Mouse (Mus musculus): ENCODE data around the gene Morn1. TPM values are rescaled to one million over a fixed set of nuclear protein-coding genes. Genes with fewer than 3 reads are reported as not detected.

Gene Morn1
- polyA plus RNA-seq, 1 experiment, result 0.21 TPM

DNA sequence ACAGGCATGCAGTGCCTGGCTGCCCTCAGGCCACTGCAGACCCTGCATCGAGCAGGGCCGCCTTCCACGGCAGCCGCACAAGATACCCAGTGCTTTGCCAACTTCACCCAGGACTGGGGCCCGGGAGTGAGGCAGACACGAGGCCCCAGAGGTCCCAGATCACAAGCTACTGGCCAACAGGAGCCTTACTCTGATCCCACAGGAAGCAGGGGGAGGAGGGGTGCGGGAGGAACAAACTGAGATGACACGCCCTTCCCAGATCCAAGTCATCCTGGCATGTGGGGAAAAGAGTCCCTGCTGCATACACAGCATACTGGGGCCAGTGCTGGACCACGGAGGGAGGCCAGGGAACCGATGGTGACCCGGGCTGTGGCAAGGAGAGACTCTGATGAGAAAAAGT, 68.6 kb downstream of the Morn1 start:
- Histone ChIP-seq H3K27me3 (ENCODE audit: control insufficient read depth) (peaks cover 24% of the 10 kb centered on the region), H3K9me3 (ENCODE audit: control insufficient read depth, low read length) (no peaks in the 10 kb centered on the region), H3K4me3 (replicated peaks) (no peak overlapping the region), H3K36me3 (ENCODE audit: control insufficient read depth) (peaks cover 38% of the 10 kb centered on the region), H3K4me1 (ENCODE audit: control insufficient read depth) (peaks cover 12% of the 10 kb centered on the region)
- TF ChIP-seq GATA1 (IDR thresholded peaks at IDR 0.05; ENCODE audit: low read length), result no peak
- no peak for TF ChIP-seq TAL1 (IDR thresholded peaks at IDR 0.05; ENCODE audit: low read length)

DNA sequence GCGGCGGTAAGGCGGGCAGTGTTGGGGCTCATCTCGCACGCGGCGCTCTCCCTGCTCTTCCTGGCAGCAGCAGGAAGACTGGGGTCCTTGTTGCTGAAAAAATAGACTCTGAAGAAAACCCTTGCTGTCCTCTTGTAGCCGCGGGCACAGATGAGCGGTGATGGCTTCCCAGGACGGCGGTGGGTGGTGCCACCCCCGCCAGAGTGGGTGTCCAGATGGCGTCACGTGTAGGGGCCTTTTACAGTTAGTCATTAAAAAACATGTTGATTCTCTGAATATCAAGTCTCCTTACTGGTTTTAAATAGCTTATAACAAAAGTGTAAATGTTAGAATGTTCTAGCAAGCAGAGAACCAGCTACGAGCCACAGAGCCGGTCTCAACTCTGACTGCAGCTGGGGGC, 70.4 kb downstream of the Morn1 start:
- TF ChIP-seq TAL1 (IDR thresholded peaks at IDR 0.05; ENCODE audit: low read length), result no peak
- TF ChIP-seq GATA1 (IDR thresholded peaks at IDR 0.05; ENCODE audit: low read length), result no peak

DNA sequence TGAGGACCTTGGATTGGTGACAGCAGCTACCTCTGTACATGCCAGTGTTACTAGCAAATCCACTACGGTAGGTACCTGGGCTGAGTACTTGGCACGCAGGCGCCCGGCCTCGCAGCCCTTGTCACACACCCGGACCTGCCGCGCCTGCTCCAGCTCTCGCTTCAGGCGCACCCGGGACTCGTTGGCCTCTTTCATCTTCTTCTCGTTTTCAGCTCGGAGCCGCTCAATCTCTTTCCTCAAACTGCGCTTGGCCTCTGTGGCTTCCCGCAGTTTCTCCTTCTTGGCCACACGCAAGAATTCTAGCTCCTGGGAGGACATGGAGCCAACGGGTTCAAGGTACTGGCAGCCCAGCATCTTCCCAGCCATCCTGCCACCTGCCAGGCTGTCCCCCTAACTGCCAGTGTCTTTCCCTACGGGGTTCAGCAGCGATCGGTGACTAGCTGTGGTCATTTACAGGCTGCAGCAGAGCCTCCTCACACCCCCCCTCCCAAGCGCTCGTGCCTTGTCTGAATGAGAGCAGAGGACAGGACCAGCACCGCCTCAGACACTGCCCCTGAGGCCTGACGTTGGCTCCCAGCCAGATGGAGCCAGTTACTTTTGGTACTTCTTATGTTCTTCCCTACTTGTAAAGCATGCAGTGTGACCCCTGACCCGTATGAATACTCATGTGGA, 71.6 kb downstream of the Morn1 start:
- Histone ChIP-seq H3K4me1 (ENCODE audit: control insufficient read depth) (peaks cover 5% of the 10 kb centered on the region), H3K4me3 (replicated peaks) (no peak overlapping the region), H3K9me3 (ENCODE audit: control insufficient read depth, low read length) (no peaks in the 10 kb centered on the region), H3K27me3 (ENCODE audit: control insufficient read depth) (no peaks in the 10 kb centered on the region), H3K36me3 (ENCODE audit: control insufficient read depth) (peaks cover 38% of the 10 kb centered on the region)
- TF ChIP-seq GATA1 (IDR thresholded peaks at IDR 0.05; ENCODE audit: low read length), result no peak
- no peak for TF ChIP-seq TAL1 (IDR thresholded peaks at IDR 0.05; ENCODE audit: low read length)

More for the DNA sequence above, 70.4 kb downstream of the Morn1 start:
- Histone ChIP-seq H3K4me1 (ENCODE audit: control insufficient read depth) (no peaks in the 10 kb centered on the region), H3K27me3 (ENCODE audit: control insufficient read depth) (peaks cover 7% of the 10 kb centered on the region), H3K4me3 (replicated peaks) (no peak overlapping the region), H3K36me3 (ENCODE audit: control insufficient read depth) (peaks cover 38% of the 10 kb centered on the region), H3K9me3 (ENCODE audit: control insufficient read depth, low read length) (no peaks in the 10 kb centered on the region)

DNA sequence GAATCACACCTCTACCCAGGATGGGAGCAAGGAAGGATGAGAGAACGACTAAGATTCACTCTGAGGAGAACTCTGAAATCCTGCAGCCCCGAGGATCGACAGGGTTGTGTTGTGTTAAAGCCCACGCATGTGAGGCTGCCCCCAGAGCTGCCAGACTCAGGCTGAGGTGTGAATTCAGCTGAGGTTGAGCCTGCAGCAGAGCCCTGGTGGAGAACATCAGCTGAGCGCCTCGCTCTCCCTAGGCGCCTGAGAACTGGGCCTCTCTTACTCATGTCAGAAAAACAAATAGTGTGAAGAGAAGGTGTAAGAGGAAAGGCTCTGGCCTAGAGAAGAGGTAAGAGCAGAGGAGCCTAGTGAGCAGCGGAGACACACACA, 72.2 kb downstream of the Morn1 start:
- TF ChIP-seq GATA1 (IDR thresholded peaks at IDR 0.05; ENCODE audit: low read length) (no peak), TAL1 (IDR thresholded peaks at IDR 0.05; ENCODE audit: low read length) (no peak)
- peaks cover 38% of the 10 kb centered on the region for H3K36me3 ChIP-seq (ENCODE audit: control insufficient read depth)
- H3K4me1 ChIP-seq (ENCODE audit: control insufficient read depth), result peaks cover 8% of the 10 kb centered on the region
- H3K4me3 ChIP-seq (replicated peaks), result no peak overlapping the region
- H3K27me3 ChIP-seq (ENCODE audit: control insufficient read depth), result no peaks in the 10 kb centered on the region
- H3K9me3 ChIP-seq (ENCODE audit: control insufficient read depth, low read length), result no peaks in the 10 kb centered on the region

GRCm38 (mm10) chr4:155162433-155163319, 76.3 kb downstream of the Morn1 start:
- H3K4me1 ChIP-seq (ENCODE audit: control insufficient read depth), result peaks cover 11% of the 10 kb centered on the region
- TF ChIP-seq TAL1 (IDR thresholded peaks at IDR 0.05; ENCODE audit: low read length) (no peak), GATA1 (IDR thresholded peaks at IDR 0.05; ENCODE audit: low read length) (no peak)
- peaks cover 18% of the 10 kb centered on the region for H3K36me3 ChIP-seq (ENCODE audit: control insufficient read depth)
- H3K9me3 ChIP-seq (ENCODE audit: control insufficient read depth, low read length), result peaks cover 4% of the 10 kb centered on the region; the same call in 1 of the 2 replicates
- H3K4me3 ChIP-seq (replicated peaks), result no peak overlapping the region
- no peaks in the 10 kb centered on the region for H3K27me3 ChIP-seq (ENCODE audit: control insufficient read depth)

GRCm38 (mm10) chr4:155163320-155163651, 76.9 kb downstream of the Morn1 start:
- H3K27me3 ChIP-seq (ENCODE audit: control insufficient read depth), result no peaks in the 10 kb centered on the region
- H3K4me3 ChIP-seq (replicated peaks), result no peak overlapping the region
- peaks cover 13% of the 10 kb centered on the region for H3K36me3 ChIP-seq (ENCODE audit: control insufficient read depth)
- peaks cover 11% of the 10 kb centered on the region for H3K4me1 ChIP-seq (ENCODE audit: control insufficient read depth)
- H3K9me3 ChIP-seq (ENCODE audit: control insufficient read depth, low read length), result peaks cover 4% of the 10 kb centered on the region; the same call in 1 of the 2 replicates
- TF ChIP-seq GATA1 (IDR thresholded peaks at IDR 0.05; ENCODE audit: low read length), result no peak
- TF ChIP-seq TAL1 (IDR thresholded peaks at IDR 0.05; ENCODE audit: low read length), result no peak

GRCm38 (mm10) chr4:155163685-155164084, 77.3 kb downstream of the Morn1 start:
- H3K9me3 ChIP-seq (ENCODE audit: control insufficient read depth, low read length), result peaks cover 4% of the 10 kb centered on the region; the same call in 1 of the 2 replicates
- TF ChIP-seq GATA1 (IDR thresholded peaks at IDR 0.05; ENCODE audit: low read length) (no peak), TAL1 (IDR thresholded peaks at IDR 0.05; ENCODE audit: low read length) (no peak)
- H3K36me3 ChIP-seq (ENCODE audit: control insufficient read depth), result peaks cover 11% of the 10 kb centered on the region
- H3K27me3 ChIP-seq (ENCODE audit: control insufficient read depth), result no peaks in the 10 kb centered on the region
- peaks cover 11% of the 10 kb centered on the region for H3K4me1 ChIP-seq (ENCODE audit: control insufficient read depth)
- no peak overlapping the region for H3K4me3 ChIP-seq (replicated peaks)

DNA sequence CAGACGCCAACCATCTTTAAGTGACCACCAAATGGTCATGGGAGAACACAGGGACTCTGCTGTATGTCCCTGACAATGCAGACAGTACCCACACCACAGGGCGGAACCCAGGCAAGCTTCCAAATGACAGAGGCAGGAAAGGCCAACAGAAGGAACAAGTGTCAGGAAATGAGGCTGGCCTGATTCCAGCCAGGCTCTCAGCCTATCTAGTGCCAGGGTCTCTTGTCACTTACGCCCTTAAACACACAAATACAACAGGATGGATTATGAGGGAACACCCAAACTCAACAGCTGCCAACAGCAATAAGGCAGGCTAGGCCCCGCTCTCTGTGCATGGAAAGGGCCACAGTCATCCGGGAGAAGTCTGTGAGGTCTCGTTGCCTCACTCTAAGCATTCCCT, 78.2 kb downstream of the Morn1 start:
- peaks cover 3% of the 10 kb centered on the region for H3K36me3 ChIP-seq (ENCODE audit: control insufficient read depth)
- TF ChIP-seq GATA1 (IDR thresholded peaks at IDR 0.05; ENCODE audit: low read length) (no peak), TAL1 (IDR thresholded peaks at IDR 0.05; ENCODE audit: low read length) (no peak)
- no peaks in the 10 kb centered on the region for H3K27me3 ChIP-seq (ENCODE audit: control insufficient read depth)
- H3K4me1 ChIP-seq (ENCODE audit: control insufficient read depth), result peaks cover 11% of the 10 kb centered on the region
- no peak overlapping the region for H3K4me3 ChIP-seq (replicated peaks)
- H3K9me3 ChIP-seq (ENCODE audit: control insufficient read depth, low read length), result peaks cover 4% of the 10 kb centered on the region; the same call in 1 of the 2 replicates

GRCm38 (mm10) chr4:155165861-155166260, 79.5 kb downstream of the Morn1 start:
- Histone ChIP-seq H3K9me3 (ENCODE audit: control insufficient read depth, low read length) (peaks cover 4% of the 10 kb centered on the region; the same call in 1 of the 2 replicates), H3K4me3 (replicated peaks) (no peak overlapping the region), H3K4me1 (ENCODE audit: control insufficient read depth) (peaks cover 11% of the 10 kb centered on the region), H3K27me3 (ENCODE audit: control insufficient read depth) (no peaks in the 10 kb centered on the region), H3K36me3 (ENCODE audit: control insufficient read depth) (no peaks in the 10 kb centered on the region; the same call in 1 of the 2 replicates)
- no peak for TF ChIP-seq TAL1 (IDR thresholded peaks at IDR 0.05; ENCODE audit: low read length)
- TF ChIP-seq GATA1 (IDR thresholded peaks at IDR 0.05; ENCODE audit: low read length), result no peak

Data from erythroblast, embryonic 14.5 days (primary cell).